Mouse (Mus musculus) B cell, adult (primary cell): ENCODE measurements around the gene Urod. TPM values are rescaled to one million over a fixed set of nuclear protein-coding genes. Genes with fewer than 3 reads are reported as not detected.

Experiments used
- total RNA-seq: library from RNA; stranded (reverse); gene quantifications from 4 replicates; pipeline ENCODE4 v1.2.4, GENCODE M21; 2023; ENCODE audit not compliant: inconsistent age

The Urod gene
- 41.8 to 57.5 TPM (median 55.2 TPM) in 4 replicates for total RNA-seq

GRCm38 (mm10) chr4:116993672-116994621 lies at the start of gene Urod:
Urod (minus strand) TSS chr4:116994413.

GRCm38 (mm10) chr4:117019206-117020134 lies 25.3 kb upstream of the Urod start, which contains the start of gene Eif2b3:
Eif2b3 (plus strand) TSS chr4:117019402.

GRCm38 (mm10) chr4:116995131-116995797 lies 1.1 kb upstream of the Urod start, which contains the start of gene Hectd3:
Hectd3 (plus strand) TSS chr4:116995317.

Other genes with a start within 250 kb of the Urod start
- gene Toe1, start 186.8 kb downstream of the Urod start, total RNA-seq = 43.0 to 50.2 TPM (median 44.8 TPM) in 4 replicates
- 13.3 to 30.0 TPM (median 20.1 TPM) in 4 replicates for gene Mutyh, start 186.7 kb downstream of the Urod start, total RNA-seq
- not detected in 4 replicates for gene Hpdl, start 172.7 kb downstream of the Urod start, total RNA-seq
- gene Zswim5, start 117.0 kb downstream of the Urod start, total RNA-seq = not detected in 4 replicates
- gene Hectd3, start 904 bp upstream of the Urod start, total RNA-seq = 39.1 to 52.3 TPM (median 45.1 TPM) in 4 replicates
- gene Eif2b3, start 25.0 kb upstream of the Urod start, total RNA-seq = 26.1 to 30.6 TPM (median 29.1 TPM) in 4 replicates
- gene Ptch2, start 101.7 kb upstream of the Urod start, total RNA-seq = 1.0 TPM in 1 of 4 replicates, not detected in the others
- 19.5 to 25.2 TPM (median 22.8 TPM) in 4 replicates for gene Btbd19, start 131.3 kb upstream of the Urod start, total RNA-seq
- 0.78 TPM in 1 of 4 replicates, not detected in the others for gene Tctex1d4, start 132.4 kb upstream of the Urod start, total RNA-seq
- gene Plk3, start 139.6 kb upstream of the Urod start, total RNA-seq = 21.9 to 26.2 TPM (median 25.3 TPM) in 4 replicates
- gene Rps8, start 161.8 kb upstream of the Urod start, total RNA-seq = 2,066 to 2,171 TPM (median 2,129 TPM) in 4 replicates
- 1.2 to 1.9 TPM (median 1.3 TPM) in 4 replicates for gene Kif2c, start 188.2 kb upstream of the Urod start, total RNA-seq